17 mouse cellular contexts compared by ENCODE assay signal in genomic region chr6:38789221-38789810, GRCm38 (mm10).
A peak's percentile ranks its signal among the peaks of the same experiment; 100 is the strongest.
DNase-seq lines count a peak whose midpoint lies in the region; ATAC-seq and TF ChIP-seq lines count a peak whose summit lies in the region.
"Had no signal": no experiment of that assay in that cellular context is flagged by ENCODE, and none has a peak within 500 bp of the region (broad histone marks: within the 10 kb centered on the region; RNA-seq: fewer than 3 reads in every experiment).

No protein-coding gene starts in this region.

- H3K4me2 ChIP-seq in liver, embryonic 16.5 days (ENCODE audit: low read depth, low read length) = no peak overlapping the region
- H3K4me2 ChIP-seq: heart, embryonic 13.5 days had no signal

- 80% methylated on average over 5 of the region's 5 CpGs for WGBS in spleen, adult 2 months
- 73% methylated on average over 5 of the region's 5 CpGs for WGBS in liver, embryonic 16.5 days (ENCODE audit: insufficient replicate concordance)

- peak overlapping the region; percentile 17; the same call in 1 of the 2 replicates for H3K27ac ChIP-seq in spleen, adult 2 months (ENCODE audit: insufficient read depth, low read length)
- H3K27ac ChIP-seq in liver, embryonic 16.5 days (ENCODE audit: low read length) = peak overlapping the region; percentile 4; the same call in 1 of the 2 replicates
- H3K27ac ChIP-seq: forebrain, embryonic 10.5 days; hindbrain, postnatal 0 days had no signal

- H3K36me3 ChIP-seq in spleen, adult 2 months (ENCODE audit: control insufficient read depth, insufficient read depth, low read length) = no peaks in the 10 kb centered on the region
- H3K36me3 ChIP-seq in liver, embryonic 16.5 days (ENCODE audit: control insufficient read depth, insufficient read depth) = peaks cover 23% of the 10 kb centered on the region

- H3K9ac ChIP-seq in liver, embryonic 16.5 days (ENCODE audit: low read depth, low read length) = no peak overlapping the region
- H3K9ac ChIP-seq: heart, embryonic 13.5 days had no signal

- H3K4me3 ChIP-seq in spleen, adult 2 months (ENCODE audit: extremely low read depth, insufficient read depth, insufficient read length) = no peak overlapping the region
- H3K4me3 ChIP-seq in liver, embryonic 16.5 days (ENCODE audit: low read depth, low read length) = no peak overlapping the region
- H3K4me3 ChIP-seq: forebrain, embryonic 10.5 days; gastrocnemius, adult 2 months; heart, embryonic 13.5 days had no signal

- no peak for TF ChIP-seq CTCF in spleen, adult 2 months (IDR thresholded peaks at IDR 0.05; ENCODE audit: extremely low read depth, insufficient read depth, insufficient read length, insufficient replicate concordance)

- no peaks in the 10 kb centered on the region for H3K9me3 ChIP-seq in liver, embryonic 16.5 days (replicated peaks; ENCODE audit: control insufficient read depth, low read length)
- H3K9me3 ChIP-seq: forebrain, embryonic 10.5 days; heart, embryonic 13.5 days had no signal

- no peak for TF ChIP-seq POLR2A in spleen, adult 2 months (IDR thresholded peaks at IDR 0.05; ENCODE audit: low read depth, low read length)

- no peaks in the 10 kb centered on the region for H3K27me3 ChIP-seq in spleen, adult 2 months (ENCODE audit: control insufficient read depth, insufficient read depth, low read length)
- no peaks in the 10 kb centered on the region for H3K27me3 ChIP-seq in liver, embryonic 16.5 days (ENCODE audit: control insufficient read depth, insufficient read depth, low read depth, low read length)
- H3K27me3 ChIP-seq: heart, embryonic 13.5 days had no signal

- ATAC-seq in liver, embryonic 16.5 days (ENCODE audit: low read depth) = no peak
- ATAC-seq: hindbrain, postnatal 0 days; midbrain, embryonic 16.5 days had no signal

- no peak for DNase-seq in spleen, adult 2 months (ENCODE audit: low read depth in 1 of 2, low spot score in 2 of 2)
- no peak for DNase-seq in spleen, postnatal 36 days (ENCODE audit: low spot score in 2 of 2)
- DNase-seq in T-cell, adult 2 months (ENCODE audit: low spot score) = peak; percentile 55
- no peak for DNase-seq in embryo, embryonic 10 days (ENCODE audit: low spot score)
- no peak for DNase-seq in neural tube, embryonic 10.5 days (ENCODE audit: extremely low spot score, low spot score)
- no peak for DNase-seq in cerebellum, adult 11 months
- DNase-seq: cerebellum, adult 2 months; cerebellum, postnatal 36 days; gastrocnemius, adult 2 months; heart, postnatal 36 days; kidney, adult 8-10 months; lung, adult 18-20 months had no signal

- no peaks in the 10 kb centered on the region for H3K4me1 ChIP-seq in spleen, adult 2 months (ENCODE audit: control insufficient read depth, insufficient read depth, insufficient read length)
- H3K4me1 ChIP-seq in liver, embryonic 16.5 days (ENCODE audit: control insufficient read depth, low read depth, low read length) = peaks cover 24% of the 10 kb centered on the region
